Mouse (Mus musculus): ENCODE measurements around the gene Nfkbie. TPM values are rescaled to one million over a fixed set of nuclear protein-coding genes. Genes with fewer than 3 reads are reported as not detected.

Gene Nfkbie
- 97.9 TPM for polyA plus RNA-seq (2017; shearing (Covaris generic))

DNA sequence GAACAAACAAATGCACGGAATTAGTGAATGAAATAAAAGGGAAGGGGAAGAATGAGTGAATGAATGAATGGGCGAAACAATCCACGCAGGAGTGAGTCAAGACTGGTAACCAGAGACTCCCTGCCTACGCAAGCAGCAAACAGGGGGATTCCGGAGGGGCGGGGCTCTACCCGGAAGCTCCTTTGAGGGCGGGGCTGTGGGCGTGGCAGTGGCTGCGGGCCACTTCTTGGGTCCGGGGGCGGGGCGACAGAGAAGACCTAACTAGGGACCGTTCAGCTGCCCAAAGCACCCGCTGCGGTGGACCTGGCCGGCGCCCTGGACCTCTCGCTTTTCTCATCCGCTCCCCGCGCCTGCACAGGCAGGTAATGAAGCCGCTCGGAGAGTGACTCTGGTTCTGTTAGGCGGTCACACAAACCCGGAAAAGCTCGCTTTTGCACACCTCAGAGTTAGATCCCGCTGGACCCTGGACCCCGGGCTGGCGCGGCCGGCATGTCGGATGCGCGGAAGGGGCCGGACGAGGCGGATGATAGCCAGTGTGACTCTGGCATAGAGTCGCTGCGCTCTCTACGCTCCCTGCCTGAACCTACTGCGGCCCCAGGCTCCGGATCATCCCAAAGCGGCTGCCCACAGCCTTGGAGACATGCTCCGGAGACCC is at the start of gene Nfkbie:
Nfkbie (plus strand) TSS at position 252 of the 655 bp plus-strand sequence.

DNA sequence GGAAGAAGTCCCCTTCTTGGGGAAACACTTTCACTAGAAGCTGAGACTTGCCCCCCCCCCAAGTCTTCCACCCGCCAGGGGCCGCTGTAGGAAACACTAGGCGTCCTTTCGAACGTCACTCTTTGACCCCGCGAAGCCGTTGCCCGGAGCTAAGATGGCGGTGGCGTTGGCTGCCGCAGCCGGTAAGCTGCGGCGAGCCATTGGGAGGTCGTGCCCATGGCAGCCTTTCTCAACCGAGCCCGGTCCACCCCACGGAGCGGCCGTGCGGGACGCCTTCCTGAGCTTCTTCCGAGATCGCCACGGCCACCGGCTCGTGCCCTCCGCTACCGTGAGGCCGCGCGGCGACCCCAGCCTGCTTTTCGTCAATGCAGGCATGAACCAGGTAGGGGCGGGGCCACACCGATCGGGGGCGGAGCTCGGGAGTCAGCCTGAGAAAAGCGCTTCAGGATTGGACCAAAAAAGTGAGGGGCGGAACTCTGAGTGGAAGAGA is 48.8 kb upstream of the Nfkbie start, which contains the start of gene Aars2:
Aars2 (plus strand) TSS at position 142 of the 490 bp plus-strand sequence.

DNA sequence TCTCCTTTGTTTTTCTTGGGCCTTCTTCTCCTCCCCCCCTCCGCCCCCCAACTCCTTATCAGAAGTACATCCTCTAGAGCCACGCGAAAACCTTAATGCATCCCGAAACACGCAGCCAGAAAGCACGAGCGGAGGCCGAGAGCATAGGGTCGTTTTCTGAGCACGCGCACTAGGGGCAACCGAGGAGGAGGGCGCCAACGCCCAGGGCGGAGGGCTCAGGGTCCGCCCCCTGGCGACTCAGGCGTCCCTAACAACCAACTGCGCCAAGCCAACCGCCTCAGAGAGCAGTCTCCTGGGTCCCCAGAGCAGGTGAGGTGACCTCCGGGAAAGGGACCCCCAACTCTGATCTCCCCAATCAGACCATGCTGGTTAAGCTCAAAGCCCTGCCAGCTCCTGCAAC is 32.2 kb upstream of the Nfkbie start, which contains the start of gene Tcte1:
Tcte1 (plus strand) TSS at position 172 of the 400 bp plus-strand sequence.

DNA sequence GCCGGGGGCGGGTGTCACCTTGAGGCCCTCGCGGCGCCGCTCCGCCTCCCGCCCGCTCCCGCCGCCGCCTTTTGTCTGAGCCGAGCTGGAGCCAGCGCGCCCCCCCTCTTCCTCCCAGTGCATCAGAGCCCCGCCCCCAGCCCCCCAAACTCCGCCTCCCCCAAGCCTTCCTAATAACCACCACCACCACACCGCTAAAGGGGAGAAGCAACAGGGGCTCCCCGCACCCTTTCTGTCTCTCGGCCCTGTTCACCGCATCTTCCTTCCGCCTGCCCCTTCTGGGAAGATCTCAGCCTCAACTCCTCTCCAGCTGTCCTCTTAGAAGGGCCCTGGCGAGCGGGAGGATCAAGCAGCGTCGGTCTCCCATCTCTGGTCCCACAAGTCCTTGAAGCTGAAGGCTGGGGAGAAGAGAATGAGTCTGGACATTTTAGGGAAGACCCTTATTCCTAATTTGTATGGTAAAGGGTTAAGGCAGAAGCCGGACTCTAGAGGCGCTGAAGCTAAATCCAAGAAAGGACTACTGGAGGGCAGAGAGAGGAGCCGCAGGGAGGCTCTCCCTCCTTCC is 5.8 kb upstream of the Nfkbie start, which contains the start of gene Tmem151b:
Tmem151b (minus strand) TSS at position 61 of the 565 bp plus-strand sequence.

DNA sequence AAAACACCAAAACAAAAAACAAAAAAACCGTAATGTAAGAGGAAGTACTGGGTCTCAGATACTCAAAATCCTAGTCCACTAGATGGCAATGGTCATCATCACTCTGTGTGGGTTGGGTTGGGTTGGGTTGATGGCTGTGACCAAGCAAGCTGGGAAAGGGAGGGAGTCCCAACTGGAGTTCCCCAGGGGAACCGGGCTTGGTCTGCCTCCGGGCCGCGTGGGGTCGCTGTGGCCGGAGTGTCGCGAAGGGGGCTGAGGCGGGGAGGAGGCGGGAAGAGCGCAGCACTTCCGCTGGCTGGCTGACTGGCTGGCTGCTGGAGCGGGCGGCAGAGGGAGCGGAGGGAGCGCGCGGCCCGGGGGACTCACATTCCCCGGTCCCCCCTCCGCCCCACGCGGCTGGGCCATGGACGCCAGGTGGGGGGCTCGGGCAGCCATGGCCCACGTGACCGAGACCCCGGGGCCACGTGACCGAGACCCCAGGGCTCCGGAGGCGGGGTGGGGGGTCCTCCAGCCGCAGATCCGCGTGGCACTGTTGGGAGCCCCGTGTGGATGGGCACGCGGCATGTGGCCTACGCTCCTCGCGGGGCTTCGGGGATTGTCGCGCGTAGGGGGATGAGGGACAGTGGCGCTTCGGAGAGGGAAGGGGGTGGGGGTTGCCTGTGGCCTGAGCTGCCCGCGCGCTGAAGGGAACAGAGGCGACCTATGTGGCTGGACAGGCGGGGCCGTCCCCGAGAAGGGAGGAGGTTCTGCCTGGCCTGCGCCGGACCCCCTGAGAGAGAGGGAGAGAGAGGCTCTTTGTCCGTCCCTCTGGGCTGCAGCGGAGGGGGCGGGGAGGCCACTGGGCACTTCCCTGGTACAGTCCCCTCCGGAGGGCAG is 8.4 kb downstream of the Nfkbie start, which contains the start of gene Slc35b2:
Slc35b2 (plus strand) TSS at position 220 of the 876 bp plus-strand sequence.

DNA sequence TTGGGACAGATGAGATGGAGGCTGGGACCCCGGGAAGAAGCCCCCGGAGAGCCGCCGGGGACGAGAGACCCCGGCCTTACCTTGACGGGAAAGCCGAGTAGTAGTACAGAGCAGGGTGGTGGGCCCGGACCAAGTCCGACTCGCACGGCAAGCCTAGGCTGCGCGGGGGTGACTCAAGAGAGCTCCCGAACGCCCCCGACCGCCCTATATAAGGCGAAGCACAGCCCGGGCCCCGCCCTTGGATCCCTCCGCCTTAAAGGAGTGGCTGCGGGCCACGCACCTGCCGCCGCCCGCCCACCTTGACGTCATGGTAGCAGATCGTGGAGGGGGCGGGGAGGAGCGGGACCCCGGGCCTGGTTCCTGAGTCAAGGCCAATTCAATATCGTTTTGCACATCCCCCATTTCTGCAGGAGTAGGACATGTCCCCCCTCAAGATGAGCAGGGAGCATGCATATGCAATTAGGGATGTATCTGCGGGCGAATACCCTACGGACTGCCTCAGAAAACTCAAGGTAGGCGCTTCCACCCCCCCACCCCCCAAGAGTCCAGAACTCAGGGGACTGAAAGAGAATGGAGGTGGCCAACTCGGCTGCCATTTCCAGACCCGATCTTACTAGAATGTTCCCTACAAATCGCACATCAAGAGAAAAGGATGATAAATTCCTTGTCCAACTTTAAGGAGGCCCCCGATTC is 17.7 kb downstream of the Nfkbie start, which contains the start of gene Hsp90ab1:
Hsp90ab1 (minus strand) TSS at position 185 of the 693 bp plus-strand sequence.

DNA sequence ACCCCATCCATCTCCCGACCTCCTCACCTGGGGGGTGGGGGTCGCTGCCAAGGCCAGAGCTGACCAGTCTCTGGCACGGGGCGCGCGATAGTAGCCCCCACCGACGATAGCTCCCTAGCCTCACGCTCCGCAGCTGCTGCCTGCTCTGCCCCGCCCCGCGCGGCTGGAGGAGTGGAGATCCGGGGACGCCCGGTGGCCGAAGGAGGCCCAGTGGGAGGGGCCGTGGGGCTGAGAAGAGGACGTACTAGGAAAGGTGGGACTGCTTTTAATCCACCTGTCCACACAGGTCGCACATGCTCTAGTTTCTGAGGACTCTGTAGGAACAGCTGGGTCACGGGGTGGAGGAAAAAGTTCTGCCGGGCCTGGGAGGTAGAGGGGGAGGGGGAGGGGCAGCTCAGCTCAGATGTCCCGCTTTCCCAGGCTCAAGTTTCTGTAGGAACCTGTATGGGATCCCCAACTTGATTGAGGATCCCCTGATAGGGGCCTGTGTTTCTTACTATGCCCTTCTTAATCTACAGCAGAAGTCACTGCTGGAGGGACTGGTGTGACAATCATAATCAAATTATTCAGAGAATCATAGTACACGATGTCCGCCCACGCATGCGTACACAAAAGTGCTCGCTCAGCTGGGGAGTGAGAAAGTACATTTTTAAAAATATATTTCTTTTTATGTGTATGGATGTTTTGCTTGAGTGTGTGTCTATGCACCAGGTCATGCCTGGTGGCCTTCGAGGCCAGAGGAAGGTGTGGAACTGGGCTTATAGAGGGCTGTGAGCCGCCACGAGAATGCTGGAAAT is 44.1 kb downstream of the Nfkbie start, which contains the start of gene Slc29a1:
Slc29a1 (minus strand) TSS at position 161 of the 797 bp plus-strand sequence.

DNA sequence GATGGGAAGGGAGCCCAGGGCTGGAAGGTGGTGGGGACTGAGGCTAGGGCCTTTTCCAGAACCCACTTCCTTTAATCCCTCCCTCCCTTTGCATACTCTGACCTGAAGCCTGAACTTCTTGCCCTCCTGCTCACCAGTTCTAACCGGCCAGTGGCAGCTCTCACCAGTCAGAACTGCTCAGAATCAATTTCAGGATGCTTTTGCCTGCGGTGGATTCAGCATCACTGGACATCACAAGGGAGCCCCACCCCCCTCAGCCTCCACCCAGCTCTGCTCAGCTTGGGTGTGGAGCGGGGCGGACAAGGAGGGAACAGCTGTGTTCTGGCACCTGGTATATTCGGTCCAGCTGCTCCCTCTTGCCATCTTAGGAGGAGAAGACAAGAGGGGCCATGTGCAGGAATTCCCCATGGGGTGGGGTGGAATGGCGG is 46.4 kb downstream of the Nfkbie start, which contains the start of gene Mymx:
Mymx (minus strand) TSS at position 226 of the 428 bp plus-strand sequence.

Other genes starting within 250 kb of the Nfkbie start
- 88.1 TPM for gene Cdc5l, start 122.0 kb upstream of the Nfkbie start, polyA plus RNA-seq (2017; shearing (Covaris generic))
- 1.2 TPM for gene Spats1, start 80.3 kb upstream of the Nfkbie start, polyA plus RNA-seq (2017; shearing (Covaris generic))
- 13.8 TPM for gene Aars2, start 48.9 kb upstream of the Nfkbie start, polyA plus RNA-seq (2017; shearing (Covaris generic))
- gene Tcte1, start 32.3 kb upstream of the Nfkbie start, polyA plus RNA-seq (2017; shearing (Covaris generic)) = not detected
- 0.06 TPM for gene Tmem151b, start 6.0 kb upstream of the Nfkbie start, polyA plus RNA-seq (2017; shearing (Covaris generic))
- 77.9 TPM for gene Slc35b2, start 8.2 kb downstream of the Nfkbie start, polyA plus RNA-seq (2017; shearing (Covaris generic))
- gene Hsp90ab1, start 17.6 kb downstream of the Nfkbie start, polyA plus RNA-seq (2017; shearing (Covaris generic)) = 1,226 TPM
- 156 TPM for gene Slc29a1, start 43.9 kb downstream of the Nfkbie start, polyA plus RNA-seq (2017; shearing (Covaris generic))
- not detected for gene Mymx, start 46.4 kb downstream of the Nfkbie start, polyA plus RNA-seq (2017; shearing (Covaris generic))
- 3.7 TPM for gene Capn11, start 103.6 kb downstream of the Nfkbie start, polyA plus RNA-seq (2017; shearing (Covaris generic))
- gene Mrpl14, start 130.6 kb downstream of the Nfkbie start, polyA plus RNA-seq (2017; shearing (Covaris generic)) = 101 TPM
- gene Tmem63b, start 131.2 kb downstream of the Nfkbie start, polyA plus RNA-seq (2017; shearing (Covaris generic)) = 9.7 TPM
- gene 1600014C23Rik, start 178.1 kb downstream of the Nfkbie start, polyA plus RNA-seq (2017; shearing (Covaris generic)) = not detected

Data from activated CD4-positive, CD25-positive, alpha-beta regulatory T cell, adult 9 weeks (primary cell).